Mouse (Mus musculus): ENCODE data around the gene H2-D1. TPM values are rescaled to one million over a fixed set of nuclear protein-coding genes. Genes with fewer than 3 reads are reported as not detected.
"Not testable (repeated sequence)": the region's sequence is repeated elsewhere in the genome, so short reads cannot be mapped to it uniquely, and the experiment has no call there.

The H2-D1 gene
- polyA plus RNA-seq, 1 experiment from 2014 or later = 37.7 TPM

DNA sequence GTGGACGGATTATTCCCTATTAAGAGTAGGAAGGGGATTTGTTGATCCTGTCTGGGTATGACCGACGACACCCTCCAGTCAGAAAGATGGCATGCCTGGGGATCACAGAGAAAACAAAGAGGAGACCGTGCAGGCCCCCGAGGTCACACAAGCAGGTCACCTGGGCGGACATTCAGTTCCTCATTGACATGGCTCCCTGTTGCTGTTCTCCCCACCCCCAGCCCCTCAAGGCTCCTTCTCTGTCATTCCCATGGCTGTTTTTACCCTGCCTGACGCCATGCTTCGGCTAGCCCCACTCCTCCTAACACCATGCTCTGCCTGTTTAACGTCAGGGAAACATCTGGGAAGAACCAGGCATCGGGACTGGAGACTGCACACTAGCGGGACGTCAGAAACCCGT is 879 bp upstream of the H2-D1 start:
- H3K4me1 ChIP-seq = 0 out of 2 replicates have a peak, but pooled peaks cover 10% of the 10 kb centered on the region
- H3K36me3 ChIP-seq (ENCODE audit: poor library complexity, severe bottlenecking) = no peaks in the 10 kb centered on the region
- no peaks in the 10 kb centered on the region for H3K9me3 ChIP-seq (replicated peaks)
- no peak overlapping the region for H3K9ac ChIP-seq
- no peak overlapping the region for H3K4me3 ChIP-seq
- H3K4me2 ChIP-seq = no peak overlapping the region
- WGBS = 76% methylated on average over 13 of the region's 13 CpGs
- H3K27ac ChIP-seq = no peak overlapping the region
- ATAC-seq = no peak
- H3K27me3 ChIP-seq = peaks cover 22% of the 10 kb centered on the region

DNA sequence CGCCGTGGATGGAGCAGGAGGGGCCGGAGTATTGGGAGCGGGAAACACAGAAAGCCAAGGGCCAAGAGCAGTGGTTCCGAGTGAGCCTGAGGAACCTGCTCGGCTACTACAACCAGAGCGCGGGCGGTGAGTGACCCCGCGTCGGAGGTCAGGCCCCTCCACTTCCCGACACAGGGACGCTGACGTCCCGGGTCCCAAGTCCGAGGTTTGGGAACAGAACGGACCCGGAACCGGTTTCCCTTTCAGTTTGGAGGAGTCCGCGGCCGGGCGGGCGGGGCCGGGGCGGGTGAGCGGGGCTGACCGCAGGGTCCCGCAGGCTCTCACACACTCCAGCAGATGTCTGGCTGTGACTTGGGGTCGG is 973 bp downstream of the H2-D1 start:
- H3K27me3 ChIP-seq = peaks cover 22% of the 10 kb centered on the region
- WGBS = 1% methylated on average over 30 of the region's 31 CpGs
- H3K27ac ChIP-seq = no peak overlapping the region
- peak overlapping the region; percentile 95 for H3K4me2 ChIP-seq
- ATAC-seq = peak; percentile 27
- peak overlapping the region; percentile 74 for H3K9ac ChIP-seq
- peak overlapping the region; percentile 65 for H3K4me3 ChIP-seq
- H3K9me3 ChIP-seq (replicated peaks) = no peaks in the 10 kb centered on the region
- H3K4me1 ChIP-seq = 0 out of 2 replicates have a peak, but pooled peaks cover 10% of the 10 kb centered on the region
- no peaks in the 10 kb centered on the region for H3K36me3 ChIP-seq (ENCODE audit: poor library complexity, severe bottlenecking)

DNA sequence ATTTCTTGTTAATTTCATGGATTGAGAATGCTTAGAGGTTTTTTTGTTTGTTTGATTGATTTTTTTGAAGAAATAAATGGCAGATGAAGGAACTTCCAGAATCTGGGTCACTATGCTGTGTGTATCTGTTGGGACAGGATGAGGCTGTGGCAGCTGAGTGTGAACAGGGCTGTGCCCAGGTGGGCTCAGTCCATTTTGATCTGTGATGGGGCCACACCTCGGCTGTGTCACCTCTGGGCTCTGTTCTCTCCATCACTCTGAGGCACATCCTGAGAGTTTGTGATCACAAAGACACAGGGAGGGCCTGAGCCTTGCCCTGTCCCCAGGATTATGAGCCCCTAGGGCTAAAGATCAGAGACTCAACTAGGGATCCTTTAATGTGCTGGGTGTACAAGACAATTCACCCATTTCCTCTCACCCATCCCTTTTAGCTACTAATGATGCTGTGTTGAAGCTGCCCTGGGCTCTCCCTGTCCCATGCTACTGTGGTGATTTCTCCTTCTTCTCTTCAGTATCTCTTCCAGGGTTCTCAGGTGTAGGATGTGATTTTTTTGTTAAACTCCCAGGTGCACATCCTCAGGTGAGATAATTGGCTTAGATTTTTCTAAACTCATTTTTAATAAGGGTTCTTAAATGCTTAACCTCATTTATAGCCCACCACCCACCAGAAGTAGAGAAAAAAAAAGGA is 5.0 kb downstream of the H2-D1 start:
- peaks cover 10% of the 10 kb centered on the region for H3K27me3 ChIP-seq
- no peak overlapping the region for H3K4me3 ChIP-seq
- H3K36me3 ChIP-seq (ENCODE audit: poor library complexity, severe bottlenecking) = no peaks in the 10 kb centered on the region
- H3K9me3 ChIP-seq (replicated peaks) = no peaks in the 10 kb centered on the region
- H3K4me1 ChIP-seq = 0 out of 2 replicates have a peak, but pooled peaks cover 8% of the 10 kb centered on the region
- WGBS = 78% methylated on average over 1 of the region's 1 CpGs
- ATAC-seq = no peak
- H3K27ac ChIP-seq = no peak overlapping the region
- H3K9ac ChIP-seq = no peak overlapping the region
- no peak overlapping the region for H3K4me2 ChIP-seq

DNA sequence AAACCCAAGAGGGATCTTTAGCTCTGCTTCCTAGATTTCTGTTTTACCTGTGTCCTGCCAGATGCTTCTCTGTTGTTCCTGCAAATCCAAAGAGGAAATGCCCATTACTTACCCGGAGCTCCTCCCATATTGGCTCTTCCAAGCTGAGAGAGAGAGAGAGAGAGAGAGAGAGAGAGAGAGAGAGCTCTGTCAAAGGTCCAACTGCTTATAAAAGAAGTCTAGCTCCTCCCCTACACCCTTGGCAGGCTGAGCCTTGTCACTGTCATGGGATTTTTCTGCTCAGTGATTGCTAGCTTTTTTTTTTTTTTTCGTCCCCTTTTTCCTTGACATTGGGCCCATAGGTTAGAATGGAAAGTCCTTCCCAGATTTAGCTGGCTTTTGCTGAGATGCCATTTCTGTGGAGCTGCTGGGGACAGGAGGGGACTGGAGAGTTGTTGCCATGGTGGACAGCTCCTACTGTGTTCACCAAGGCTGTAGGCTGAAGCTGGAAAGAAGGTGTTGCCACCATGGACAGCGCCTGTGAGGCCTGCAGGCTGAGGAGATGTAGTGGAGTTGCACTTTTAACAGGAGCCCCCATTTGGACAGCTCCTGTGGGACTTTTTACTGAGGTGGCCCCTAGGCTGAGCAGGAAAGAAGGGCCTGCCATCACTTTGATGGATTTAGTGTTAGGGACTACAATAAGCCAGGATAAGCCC is 7.3 kb downstream of the H2-D1 start:
- H3K4me1 ChIP-seq = no peaks in the 10 kb centered on the region
- no peaks in the 10 kb centered on the region for H3K27me3 ChIP-seq
- no peaks in the 10 kb centered on the region for H3K9me3 ChIP-seq (replicated peaks)
- 18% methylated on average over 3 of the region's 3 CpGs for WGBS
- no peak overlapping the region for H3K9ac ChIP-seq
- no peaks in the 10 kb centered on the region for H3K36me3 ChIP-seq (ENCODE audit: poor library complexity, severe bottlenecking)
- no peak overlapping the region for H3K4me3 ChIP-seq
- H3K27ac ChIP-seq = no peak overlapping the region
- ATAC-seq = no peak
- H3K4me2 ChIP-seq = no peak overlapping the region

DNA sequence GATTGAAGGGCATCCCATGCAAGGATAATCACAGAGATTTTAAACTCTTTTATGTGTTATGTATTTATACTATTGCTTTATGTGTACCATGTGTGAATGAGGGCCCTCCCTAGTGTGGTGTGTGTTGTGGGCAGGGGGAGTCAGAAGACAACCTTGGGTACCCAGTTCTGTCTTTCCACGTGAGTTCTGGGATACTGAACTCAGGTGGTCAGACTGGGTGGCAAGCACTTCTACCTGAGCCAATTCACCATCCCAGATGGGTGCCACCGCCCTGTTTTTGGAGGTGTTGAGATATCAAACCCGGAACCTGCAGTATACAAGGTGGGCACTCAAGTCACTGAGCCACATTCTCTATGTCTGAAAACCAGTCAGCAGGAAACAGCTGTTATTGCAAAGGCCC is 9.7 kb downstream of the H2-D1 start:
- no peak for ATAC-seq
- Histone ChIP-seq H3K27me3 (peaks cover 19% of the 10 kb centered on the region), H3K4me2 (no peak overlapping the region), H3K9ac (no peak overlapping the region), H3K27ac (no peak overlapping the region), H3K4me1 (no peaks in the 10 kb centered on the region), H3K4me3 (no peak overlapping the region), H3K36me3 (ENCODE audit: poor library complexity, severe bottlenecking) (no peaks in the 10 kb centered on the region), H3K9me3 (replicated peaks) (no peaks in the 10 kb centered on the region)
- WGBS = 77% methylated on average over 3 of the region's 3 CpGs

DNA sequence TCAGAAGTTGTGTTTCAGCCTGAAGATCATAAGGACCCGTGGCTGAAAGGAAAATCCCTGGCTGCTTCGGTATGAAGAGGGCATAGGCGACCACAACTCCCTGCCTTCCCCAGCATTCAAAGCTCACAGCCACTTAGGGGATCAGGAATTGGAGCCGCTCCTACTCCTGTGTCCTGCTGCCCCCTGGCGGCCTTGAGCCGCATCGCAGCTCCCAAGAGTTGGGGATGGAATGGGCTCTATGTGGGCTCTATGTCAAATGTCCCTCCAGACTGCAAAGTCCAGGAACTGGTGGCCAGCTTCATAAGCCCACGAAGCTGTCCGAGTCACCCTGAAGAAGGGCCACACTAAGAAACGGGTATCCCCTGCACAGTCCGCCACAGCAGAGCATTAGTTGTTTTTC is 12.2 kb downstream of the H2-D1 start:
- Histone ChIP-seq H3K27me3 (peaks cover 19% of the 10 kb centered on the region), H3K4me3 (no peak overlapping the region), H3K4me2 (no peak overlapping the region), H3K27ac (no peak overlapping the region), H3K36me3 (ENCODE audit: poor library complexity, severe bottlenecking) (no peaks in the 10 kb centered on the region), H3K4me1 (no peaks in the 10 kb centered on the region), H3K9ac (no peak overlapping the region), H3K9me3 (replicated peaks) (no peaks in the 10 kb centered on the region)
- ATAC-seq = peak; percentile 70; the same call in 1 of the 2 replicates
- WGBS = 6% methylated on average over 11 of the region's 11 CpGs

DNA sequence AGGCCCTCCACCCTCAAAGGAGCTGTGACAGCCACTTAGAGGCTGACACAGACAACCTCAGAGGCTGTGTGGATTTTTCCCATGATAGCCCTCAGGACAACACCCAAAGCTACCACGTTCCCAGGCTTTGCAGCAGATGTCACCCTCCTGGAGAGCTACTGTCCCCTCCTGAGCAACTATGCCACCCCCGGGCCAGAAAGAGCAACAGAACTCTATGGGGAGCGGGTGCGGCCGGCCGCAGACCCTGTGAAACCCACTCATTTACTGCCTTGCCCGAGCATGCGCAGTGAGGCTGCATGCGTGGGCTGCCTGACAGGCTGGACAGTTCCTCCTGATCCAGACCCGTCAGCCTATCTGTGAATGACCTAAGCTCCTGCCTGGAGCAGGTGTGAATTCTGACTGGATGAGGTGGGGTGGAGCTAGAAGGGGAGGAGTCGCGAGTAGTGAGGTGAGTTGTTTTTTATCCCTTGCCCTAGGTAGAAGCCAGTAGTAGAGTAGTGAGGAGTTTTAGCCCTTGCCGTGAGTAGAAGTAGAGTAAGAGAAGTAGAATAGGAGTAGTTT is 13.9 kb downstream of the H2-D1 start:
- H3K4me3 ChIP-seq = no peak overlapping the region
- H3K27ac ChIP-seq = no peak overlapping the region
- no peaks in the 10 kb centered on the region for H3K36me3 ChIP-seq (ENCODE audit: poor library complexity, severe bottlenecking)
- peak overlapping the region; percentile 22; the same call in 1 of the 2 replicates for H3K4me2 ChIP-seq
- peaks cover 19% of the 10 kb centered on the region for H3K27me3 ChIP-seq
- no peak for ATAC-seq
- H3K9ac ChIP-seq = no peak overlapping the region
- H3K9me3 ChIP-seq (replicated peaks) = no peaks in the 10 kb centered on the region
- 27% methylated on average over 13 of the region's 13 CpGs for WGBS
- no peaks in the 10 kb centered on the region for H3K4me1 ChIP-seq

DNA sequence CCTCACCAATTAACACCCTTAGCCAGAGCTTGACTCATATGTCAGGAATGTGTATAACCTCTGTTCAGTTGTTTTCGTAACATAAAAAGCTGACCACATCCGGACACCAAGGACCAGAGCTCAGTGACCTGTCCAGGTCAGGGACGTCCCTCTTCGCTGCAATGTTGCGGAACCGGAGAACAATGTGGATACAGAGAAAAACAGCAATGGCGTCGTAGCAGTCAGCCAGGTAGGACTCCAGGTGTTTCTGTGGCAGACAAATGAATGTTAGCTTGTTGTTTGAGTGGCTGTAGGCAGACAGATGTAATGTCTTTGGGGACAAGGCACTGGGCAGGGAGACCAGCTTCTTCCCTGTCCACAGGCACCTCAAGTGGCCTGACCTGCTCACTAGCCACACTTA is 15.5 kb downstream of the H2-D1 start:
- Histone ChIP-seq H3K4me3 (no peak overlapping the region), H3K4me1 (no peaks in the 10 kb centered on the region), H3K4me2 (no peak overlapping the region), H3K9ac (no peak overlapping the region), H3K9me3 (replicated peaks) (no peaks in the 10 kb centered on the region), H3K27ac (no peak overlapping the region), H3K36me3 (ENCODE audit: poor library complexity, severe bottlenecking) (no peaks in the 10 kb centered on the region), H3K27me3 (peaks cover 19% of the 10 kb centered on the region)
- WGBS = 90% methylated on average over 8 of the region's 8 CpGs
- ATAC-seq = no peak

DNA sequence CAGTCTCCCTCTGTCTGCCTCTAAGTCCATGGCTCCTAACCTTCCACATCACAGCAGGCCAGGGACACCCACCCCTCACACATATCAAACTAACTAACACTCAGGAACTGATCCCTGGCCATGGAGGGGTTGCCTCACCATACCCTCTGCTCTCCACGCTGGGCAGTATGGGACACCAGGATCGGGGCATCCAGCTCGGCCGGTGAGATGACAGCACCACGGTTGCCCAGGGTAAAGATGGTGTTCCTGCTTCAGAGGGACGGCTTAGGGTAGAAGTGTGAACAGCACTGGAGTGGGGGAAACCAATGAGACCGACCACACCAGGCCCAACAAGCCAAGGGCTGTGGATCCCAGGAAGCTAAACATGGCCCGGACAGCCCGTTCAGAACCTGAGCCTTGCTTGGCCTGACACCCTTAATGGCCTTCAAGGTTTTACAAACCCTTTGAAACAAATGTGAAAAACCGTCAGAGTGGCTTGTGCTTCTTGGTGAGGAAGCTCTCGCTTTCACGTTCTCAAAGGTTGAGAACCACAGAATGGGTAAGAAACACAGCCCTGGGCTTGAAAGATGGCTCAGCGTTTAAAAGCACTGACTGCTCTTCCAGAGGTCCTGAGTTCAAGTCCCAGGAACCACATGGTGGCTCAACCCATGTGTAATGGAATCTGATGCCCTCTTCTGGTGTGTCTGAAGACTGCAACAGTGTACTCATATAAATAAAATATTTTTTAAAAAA is 16.6 kb downstream of the H2-D1 start:
- 91% methylated on average over 13 of the region's 13 CpGs for WGBS
- Histone ChIP-seq H3K36me3 (ENCODE audit: poor library complexity, severe bottlenecking) (no peaks in the 10 kb centered on the region), H3K4me1 (no peaks in the 10 kb centered on the region), H3K9ac (no peak overlapping the region), H3K27ac (no peak overlapping the region), H3K4me3 (no peak overlapping the region), H3K9me3 (replicated peaks) (no peaks in the 10 kb centered on the region), H3K27me3 (peaks cover 19% of the 10 kb centered on the region), H3K4me2 (no peak overlapping the region)
- ATAC-seq = no peak

DNA sequence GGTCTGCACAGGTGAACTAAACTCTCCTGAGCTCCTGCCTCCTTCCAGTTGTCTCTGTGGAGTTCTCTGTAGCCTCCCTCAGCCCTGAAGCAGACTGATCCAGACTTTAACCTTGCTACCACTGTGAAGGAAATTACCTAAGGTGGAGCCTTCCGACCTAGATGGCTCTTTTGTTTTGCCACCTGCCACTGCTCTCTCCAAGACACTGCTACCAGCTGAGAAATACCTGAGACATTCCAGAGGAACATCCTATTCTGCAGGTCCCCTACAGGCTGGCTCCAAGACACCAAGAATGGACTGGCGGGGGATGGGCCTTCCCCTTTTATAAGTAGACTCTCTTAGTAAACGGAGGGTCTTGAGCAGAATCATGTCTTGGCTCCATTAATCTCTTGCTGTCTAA is 17.7 kb downstream of the H2-D1 start:
- Histone ChIP-seq H3K4me2 (no peak overlapping the region), H3K9ac (no peak overlapping the region), H3K4me3 (no peak overlapping the region), H3K36me3 (ENCODE audit: poor library complexity, severe bottlenecking) (no peaks in the 10 kb centered on the region), H3K27me3 (peaks cover 16% of the 10 kb centered on the region), H3K4me1 (no peaks in the 10 kb centered on the region), H3K9me3 (replicated peaks) (no peaks in the 10 kb centered on the region), H3K27ac (no peak overlapping the region)
- no peak for ATAC-seq
- 75% methylated on average over 3 of the region's 3 CpGs for WGBS

DNA sequence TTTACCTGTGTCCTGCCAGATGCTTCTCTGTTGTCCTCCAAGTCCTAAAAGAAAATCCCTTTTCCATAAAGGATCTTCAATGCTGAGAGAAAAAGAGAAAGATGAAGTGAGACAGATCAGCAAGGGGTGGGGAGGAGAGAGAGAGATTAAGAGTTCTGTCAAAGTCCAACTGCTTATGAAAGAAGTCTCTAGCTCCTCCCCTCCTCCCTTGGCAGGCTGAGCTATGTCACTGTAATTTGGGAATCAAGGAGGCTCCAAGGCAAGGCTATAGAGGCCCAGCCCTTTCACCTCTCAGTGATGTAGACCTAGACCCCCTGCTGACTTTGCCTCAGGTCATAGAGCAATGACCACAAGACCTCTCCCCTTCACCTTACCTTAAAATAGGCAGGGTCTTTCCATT is 22.9 kb downstream of the H2-D1 start:
- no peak overlapping the region for H3K9ac ChIP-seq
- H3K4me3 ChIP-seq = no peak overlapping the region
- no peak for ATAC-seq
- no peaks in the 10 kb centered on the region for H3K4me1 ChIP-seq
- no peak overlapping the region for H3K27ac ChIP-seq
- H3K4me2 ChIP-seq = no peak overlapping the region
- no peaks in the 10 kb centered on the region for H3K27me3 ChIP-seq
- no peaks in the 10 kb centered on the region for H3K9me3 ChIP-seq (replicated peaks)
- H3K36me3 ChIP-seq (ENCODE audit: poor library complexity, severe bottlenecking) = no peaks in the 10 kb centered on the region

DNA sequence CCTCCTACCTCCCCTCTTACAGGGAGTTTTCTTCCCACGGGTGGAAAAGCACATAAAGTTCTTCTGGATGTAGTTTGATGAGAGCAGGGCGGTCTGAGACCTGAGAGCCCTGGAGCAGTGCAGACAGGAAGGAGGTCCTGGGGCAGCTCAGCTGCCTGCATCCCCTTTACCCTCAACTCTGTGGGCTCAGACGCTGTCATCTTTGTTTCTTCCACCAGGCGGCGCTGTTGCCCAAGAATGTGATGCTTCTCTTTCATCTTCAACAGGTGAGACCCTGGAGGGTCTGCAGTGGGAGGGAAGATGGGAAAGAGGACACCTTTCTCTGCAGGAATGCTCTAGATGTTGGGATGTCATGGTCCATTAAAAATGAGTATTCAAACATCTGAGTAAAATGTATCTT is 33.3 kb downstream of the H2-D1 start:
- H3K9ac ChIP-seq; H3K27ac ChIP-seq; ATAC-seq; H3K9me3 ChIP-seq (replicated peaks); H3K4me1 ChIP-seq; H3K4me3 ChIP-seq; H3K36me3 ChIP-seq (ENCODE audit: poor library complexity, severe bottlenecking); H3K4me2 ChIP-seq; H3K27me3 ChIP-seq: not testable (repeated sequence)
- WGBS = 4% methylated on average over 5 of the region's 5 CpGs
